Mouse (Mus musculus) myocyte (in vitro differentiated cells): ENCODE results near the gene Dhx35.

ENCODE experiments used
- CEBPB ChIP-seq: IDR thresholded peaks from 2 replicates; pipeline ENCODE4 v1.6.1; 2011; ENCODE audit warnings: mild to moderate bottlenecking, moderate library complexity; ENCODE audit not compliant: poor library complexity, insufficient read depth, severe bottlenecking
- E2F4 ChIP-seq: IDR thresholded peaks from one replicate; pipeline ENCODE4 v1.6.1; 2011; ENCODE audit warnings: mild to moderate bottlenecking, control low read depth, moderate library complexity; ENCODE audit not compliant: insufficient read depth
- MAX ChIP-seq: IDR thresholded peaks from one replicate; pipeline ENCODE4 v1.6.1; 2011; ENCODE audit warnings: low read depth, mild to moderate bottlenecking, control low read depth
- MYOD1 ChIP-seq, 3 experiments: IDR thresholded peaks; one replicate each; pipeline ENCODE4 v1.6.1; 2011; ENCODE audit warnings: control low read depth in 2 of 3, low read depth in 2 of 3, mild to moderate bottlenecking in 2 of 3, moderate library complexity in 1 of 3; ENCODE audit not compliant: insufficient read length in 2 of 3, control insufficient read depth in 1 of 3
- POLR2A ChIP-seq: IDR thresholded peaks from one replicate; pipeline ENCODE4 v1.6.1; 2011; ENCODE audit warnings: low read depth, mild to moderate bottlenecking, control low read depth, moderate library complexity; ENCODE audit not compliant: insufficient read length
- POLR2AphosphoS2 ChIP-seq: IDR thresholded peaks from one replicate; pipeline ENCODE4 v1.6.1; 2011; ENCODE audit warnings: low read depth, control low read depth; ENCODE audit not compliant: insufficient read length
- REST ChIP-seq: IDR thresholded peaks from one replicate; pipeline ENCODE4 v1.6.1; 2011; ENCODE audit warnings: mild to moderate bottlenecking, control low read depth, moderate library complexity; ENCODE audit not compliant: insufficient read depth, insufficient read length
- SRF ChIP-seq: IDR thresholded peaks from one replicate; pipeline ENCODE4 v1.6.1; 2011; ENCODE audit warnings: low read depth; ENCODE audit not compliant: control insufficient read depth, insufficient read length
- TCF12 ChIP-seq: IDR thresholded peaks from one replicate; pipeline ENCODE4 v1.6.1; 2011; ENCODE audit warnings: mild to moderate bottlenecking, control low read depth; ENCODE audit not compliant: poor library complexity, insufficient read depth, severe bottlenecking
- USF1 ChIP-seq: IDR thresholded peaks from one replicate; pipeline ENCODE4 v1.6.1; 2011; ENCODE audit warnings: low read depth, mild to moderate bottlenecking, control low read depth, moderate library complexity

DNA sequence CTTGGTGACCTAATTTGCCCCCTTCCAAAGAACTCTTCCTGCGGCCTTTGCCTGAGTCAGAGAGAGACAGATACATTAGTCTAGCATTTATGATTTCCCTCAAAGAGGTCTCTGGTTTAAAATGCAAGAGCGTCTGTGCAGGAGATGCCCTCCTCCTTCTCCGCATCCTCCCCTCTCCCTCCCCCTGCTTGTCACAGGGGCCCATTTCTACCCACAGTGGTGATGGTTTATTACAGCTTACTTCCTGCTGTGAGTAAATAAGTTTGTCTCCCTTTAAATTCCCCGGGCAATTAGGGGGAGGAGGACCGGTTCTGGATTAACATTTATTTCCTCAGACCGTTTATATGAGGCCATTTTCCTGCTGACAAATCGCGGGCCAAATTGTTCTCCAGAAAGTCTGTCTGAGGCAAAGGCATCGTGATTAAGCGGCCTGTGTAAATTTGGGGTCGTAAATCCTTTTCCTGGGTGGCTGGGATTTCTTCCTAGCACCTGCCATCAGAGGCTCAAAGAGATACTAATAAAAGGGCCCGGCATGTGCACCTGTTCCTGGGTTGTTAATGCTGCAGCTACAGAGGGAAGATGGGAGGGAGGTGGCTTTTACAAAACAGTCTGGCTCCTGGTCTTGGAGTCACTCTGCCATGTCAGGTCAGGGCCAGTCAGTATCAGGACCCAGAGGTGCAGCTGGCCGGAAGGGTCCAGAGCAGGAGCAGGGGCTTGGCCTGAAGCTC lies 104.0 kb downstream of the Dhx35 start:
- TF ChIP-seq POLR2A, result no peak
- TF ChIP-seq POLR2AphosphoS2, result no peak
- TF ChIP-seq CEBPB, result no peak
- TF ChIP-seq MAX, result no peak
- TF ChIP-seq TCF12, result no peak
- TF ChIP-seq SRF, result no peak
- TF ChIP-seq USF1, result no peak
- TF ChIP-seq E2F4, result no peak
- no peak for TF ChIP-seq REST
- no peak for TF ChIP-seq MYOD1 (IDR thresholded peaks at IDR 0.05; ENCODE audit: control insufficient read depth in 1 of 3, insufficient read length in 2 of 3, low read depth in 2 of 3)
